Mouse (Mus musculus): ENCODE measurements around the gene Isg20l2. TPM values are rescaled to one million over a fixed set of nuclear protein-coding genes. Genes with fewer than 3 reads are reported as not detected.

Isg20l2 gene
- total and polyA plus RNA-seq, 3 experiments: 15.8 to 67.3 (median 54.1) TPM

DNA sequence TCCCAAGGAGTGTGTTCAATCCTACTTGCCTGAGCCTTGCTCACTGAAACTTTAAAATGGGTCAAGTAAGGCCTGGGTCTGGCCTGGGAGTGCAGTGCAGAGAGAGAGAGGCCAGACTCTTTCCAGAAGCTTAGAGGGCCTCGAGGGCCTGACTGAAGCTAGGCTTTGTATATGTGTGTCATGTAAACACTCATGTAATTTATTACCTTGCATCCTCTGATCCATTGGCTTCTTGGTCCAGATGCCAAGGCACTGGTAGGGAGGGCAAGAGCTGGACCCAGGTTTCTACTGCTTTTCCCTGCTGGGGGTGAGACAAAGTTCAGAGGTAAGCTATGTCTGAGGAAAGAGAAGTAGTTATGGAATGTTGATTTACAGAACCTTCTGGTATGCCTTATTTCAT lies 22.2 kb upstream of the Isg20l2 start:
- no peak for DNase-seq (ENCODE audit: low spot score)
- ATAC-seq (ENCODE audit: extremely low read depth, insufficient number of reproducible peaks, low FRiP score, poor library complexity, severe bottlenecking): no peak
- peaks cover 68% of the 10 kb centered on the region for H3K4me1 ChIP-seq (ENCODE audit: insufficient read depth, low read depth, low read length)
- peaks cover 53% of the 10 kb centered on the region for H3K36me3 ChIP-seq (replicated peaks)
- H3K4me3 ChIP-seq (ENCODE audit: low read depth, low read length): peak overlapping the region; percentile 99
- H3K27me3 ChIP-seq (ENCODE audit: insufficient read depth, low read length): no peaks in the 10 kb centered on the region
- no peaks in the 10 kb centered on the region for H3K9me3 ChIP-seq (replicated peaks)
- no peak for TF ChIP-seq GATA1 (IDR thresholded peaks at IDR 0.05; ENCODE audit: borderline replicate concordance, low read length)
- TF ChIP-seq GATA2 (IDR thresholded peaks at IDR 0.05; ENCODE audit: borderline replicate concordance, low read depth, low read length): no peak
- TF ChIP-seq POLR2AphosphoS5 (IDR thresholded peaks at IDR 0.05; ENCODE audit: insufficient replicate concordance, low read depth, low read length): no peak
- TF ChIP-seq CTCF (IDR thresholded peaks at IDR 0.05; ENCODE audit: low read depth, low read length): no peak
- TF ChIP-seq TAL1 (conservative IDR thresholded peaks at IDR 0.05; ENCODE audit: low read depth, low read length): no peak

DNA sequence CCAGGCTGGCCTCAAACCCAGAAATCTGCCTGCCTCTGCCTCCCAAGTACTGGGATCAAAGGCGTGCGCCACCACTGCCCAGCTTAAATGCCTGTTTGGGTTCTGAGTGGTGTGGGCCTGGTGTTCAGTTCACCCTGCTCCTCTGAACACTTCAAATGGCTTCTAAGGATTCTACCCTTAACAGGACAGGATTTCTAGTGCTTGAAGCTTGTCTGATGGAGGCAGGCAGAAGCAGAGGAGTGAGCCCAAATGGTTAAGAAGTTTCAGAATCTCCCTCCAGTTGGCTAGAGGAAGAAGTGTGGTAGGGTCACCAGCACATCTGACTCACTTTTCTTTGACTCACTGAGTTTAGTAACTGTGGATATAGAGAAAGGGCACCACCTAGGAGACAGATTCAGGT lies 20.7 kb upstream of the Isg20l2 start:
- ATAC-seq (ENCODE audit: extremely low read depth, insufficient number of reproducible peaks, low FRiP score, poor library complexity, severe bottlenecking): no peak
- Histone ChIP-seq H3K9me3 (replicated peaks) (no peaks in the 10 kb centered on the region), H3K36me3 (replicated peaks) (peaks cover 68% of the 10 kb centered on the region), H3K4me3 (ENCODE audit: low read depth, low read length) (peak overlapping the region; percentile 99), H3K4me1 (ENCODE audit: insufficient read depth, low read depth, low read length) (peaks cover 75% of the 10 kb centered on the region), H3K27me3 (ENCODE audit: insufficient read depth, low read length) (no peaks in the 10 kb centered on the region)
- TF ChIP-seq GATA1 (IDR thresholded peaks at IDR 0.05; ENCODE audit: borderline replicate concordance, low read length) (no peak), GATA2 (IDR thresholded peaks at IDR 0.05; ENCODE audit: borderline replicate concordance, low read depth, low read length) (no peak), TAL1 (conservative IDR thresholded peaks at IDR 0.05; ENCODE audit: low read depth, low read length) (no peak), CTCF (IDR thresholded peaks at IDR 0.05; ENCODE audit: low read depth, low read length) (no peak), POLR2AphosphoS5 (IDR thresholded peaks at IDR 0.05; ENCODE audit: insufficient replicate concordance, low read depth, low read length) (no peak)
- no peak for DNase-seq (ENCODE audit: low spot score)

DNA sequence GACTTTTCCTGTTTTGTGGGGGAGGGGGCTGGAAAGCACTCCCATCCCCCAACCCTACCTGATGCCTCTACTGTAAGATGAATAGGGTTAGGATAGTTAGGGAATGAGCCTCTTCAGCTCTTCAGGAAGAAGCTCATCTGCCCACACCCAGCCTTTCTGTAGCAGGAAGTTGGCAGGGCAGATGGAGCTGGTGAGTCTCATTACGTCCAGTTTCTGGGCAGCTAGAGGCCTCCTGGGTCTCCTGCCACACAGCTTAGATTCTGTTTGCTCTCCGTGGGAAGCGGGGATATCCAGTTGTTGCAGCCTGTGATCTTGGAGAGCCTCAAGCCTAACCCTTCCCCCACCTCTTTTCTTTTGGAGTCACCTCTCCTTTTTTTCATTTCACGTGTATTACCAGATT lies 20.2 kb upstream of the Isg20l2 start:
- peaks cover 77% of the 10 kb centered on the region for H3K4me1 ChIP-seq (ENCODE audit: insufficient read depth, low read depth, low read length)
- DNase-seq (ENCODE audit: low spot score) (no peak), ATAC-seq (ENCODE audit: extremely low read depth, insufficient number of reproducible peaks, low FRiP score, poor library complexity, severe bottlenecking) (no peak)
- peaks cover 73% of the 10 kb centered on the region for H3K36me3 ChIP-seq (replicated peaks)
- no peak for TF ChIP-seq GATA1 (IDR thresholded peaks at IDR 0.05; ENCODE audit: borderline replicate concordance, low read length)
- no peaks in the 10 kb centered on the region for H3K9me3 ChIP-seq (replicated peaks)
- H3K4me3 ChIP-seq (ENCODE audit: low read depth, low read length): peak overlapping the region; percentile 99
- no peaks in the 10 kb centered on the region for H3K27me3 ChIP-seq (ENCODE audit: insufficient read depth, low read length)

DNA sequence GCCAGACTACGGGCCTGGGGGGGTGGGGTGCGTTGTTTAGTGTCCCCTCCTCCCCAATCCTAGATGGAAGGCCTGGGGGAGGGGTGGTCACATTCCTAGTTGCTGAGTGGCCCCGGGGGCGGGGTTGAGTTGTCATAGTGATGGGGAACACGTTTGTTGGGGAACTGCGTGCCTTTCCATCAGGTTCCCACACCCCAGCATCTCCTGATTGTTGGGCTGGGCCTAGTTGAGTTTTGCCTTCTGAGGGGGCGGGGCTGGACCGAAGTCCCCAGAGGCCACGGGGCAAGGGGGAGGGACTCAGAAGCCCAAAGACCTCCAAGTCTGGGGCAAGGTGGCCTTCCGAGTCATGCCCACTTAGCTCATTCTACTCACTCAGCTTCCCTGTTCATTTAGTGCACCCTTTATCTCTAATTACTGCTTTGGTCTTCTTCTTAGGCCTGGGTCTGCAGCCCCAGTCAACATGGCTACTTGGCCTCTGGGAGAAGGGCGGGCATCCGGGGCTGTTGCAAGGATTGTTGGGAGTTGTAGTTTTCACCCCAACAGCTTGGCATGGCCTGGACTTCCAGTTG lies 19.5 kb upstream of the Isg20l2 start:
- DNase-seq (ENCODE audit: low spot score) (peak; percentile 45), ATAC-seq (ENCODE audit: extremely low read depth, insufficient number of reproducible peaks, low FRiP score, poor library complexity, severe bottlenecking) (no peak)
- H3K9me3 ChIP-seq (replicated peaks): no peaks in the 10 kb centered on the region
- no peaks in the 10 kb centered on the region for H3K27me3 ChIP-seq (ENCODE audit: insufficient read depth, low read length)
- H3K4me1 ChIP-seq (ENCODE audit: insufficient read depth, low read depth, low read length): peaks cover 78% of the 10 kb centered on the region
- H3K36me3 ChIP-seq (replicated peaks): peaks cover 81% of the 10 kb centered on the region
- no peak for TF ChIP-seq GATA1 (IDR thresholded peaks at IDR 0.05; ENCODE audit: borderline replicate concordance, low read length)
- TF ChIP-seq TAL1 (conservative IDR thresholded peaks at IDR 0.05; ENCODE audit: low read depth, low read length): no peak
- TF ChIP-seq POLR2AphosphoS5 (IDR thresholded peaks at IDR 0.05; ENCODE audit: insufficient replicate concordance, low read depth, low read length): no peak
- TF ChIP-seq GATA2 (IDR thresholded peaks at IDR 0.05; ENCODE audit: borderline replicate concordance, low read depth, low read length): no peak
- no peak for TF ChIP-seq CTCF (IDR thresholded peaks at IDR 0.05; ENCODE audit: low read depth, low read length)
- peak overlapping the region; percentile 99; the same call in 1 of the 2 replicates for H3K4me3 ChIP-seq (ENCODE audit: low read depth, low read length)

DNA sequence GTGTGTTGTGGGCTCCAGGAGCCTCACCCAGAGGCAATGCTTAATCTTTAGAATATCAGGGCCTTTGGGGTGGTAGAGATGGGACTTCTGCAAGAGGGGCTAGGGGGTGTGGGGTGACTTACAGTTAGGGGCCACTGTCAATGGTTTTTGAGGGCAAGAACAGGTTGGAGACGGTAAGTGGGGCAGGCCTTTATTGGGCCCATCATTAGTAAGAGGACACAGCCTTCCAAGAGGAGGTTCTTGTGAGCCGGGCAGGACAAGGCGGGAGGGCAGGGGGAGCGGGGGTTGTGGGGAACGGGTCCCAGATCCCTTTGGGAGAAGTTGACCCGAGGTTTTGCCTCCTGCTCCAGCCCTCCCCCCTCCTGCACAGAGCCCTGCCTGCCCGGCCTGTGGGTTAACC lies 16.6 kb upstream of the Isg20l2 start:
- Histone ChIP-seq H3K4me3 (ENCODE audit: low read depth, low read length) (peak overlapping the region; percentile 36; the same call in 1 of the 2 replicates), H3K36me3 (replicated peaks) (peaks cover 96% of the 10 kb centered on the region), H3K4me1 (ENCODE audit: insufficient read depth, low read depth, low read length) (peaks cover 82% of the 10 kb centered on the region), H3K27me3 (ENCODE audit: insufficient read depth, low read length) (no peaks in the 10 kb centered on the region), H3K9me3 (replicated peaks) (no peaks in the 10 kb centered on the region)
- DNase-seq (ENCODE audit: low spot score): no peak
- TF ChIP-seq TAL1 (conservative IDR thresholded peaks at IDR 0.05; ENCODE audit: low read depth, low read length) (no peak), POLR2AphosphoS5 (IDR thresholded peaks at IDR 0.05; ENCODE audit: insufficient replicate concordance, low read depth, low read length) (no peak), GATA1 (IDR thresholded peaks at IDR 0.05; ENCODE audit: borderline replicate concordance, low read length) (no peak)
- no peak for ATAC-seq (ENCODE audit: extremely low read depth, insufficient number of reproducible peaks, low FRiP score, poor library complexity, severe bottlenecking)

DNA sequence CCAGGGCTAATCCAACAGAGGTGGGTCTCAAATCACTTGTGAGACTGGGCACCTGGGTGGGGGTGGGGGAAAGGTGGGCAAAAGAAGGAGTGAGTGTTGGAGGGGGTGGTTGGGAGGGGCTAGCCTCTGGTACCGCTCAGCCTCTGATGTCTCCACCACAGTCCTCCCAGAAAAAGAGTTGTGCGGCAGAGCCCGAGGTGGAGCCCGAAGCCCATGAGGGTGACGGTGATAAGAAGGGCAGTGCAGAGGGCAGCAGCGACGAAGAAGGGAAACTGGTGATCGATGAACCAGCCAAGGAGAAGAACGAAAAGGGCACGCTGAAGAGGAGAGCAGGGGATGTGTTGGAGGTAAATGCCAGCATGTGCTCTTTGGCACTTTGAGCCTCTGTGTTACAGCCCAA lies 16.2 kb upstream of the Isg20l2 start:
- ATAC-seq (ENCODE audit: extremely low read depth, insufficient number of reproducible peaks, low FRiP score, poor library complexity, severe bottlenecking) (no peak), DNase-seq (ENCODE audit: low spot score) (no peak)
- Histone ChIP-seq H3K4me1 (ENCODE audit: insufficient read depth, low read depth, low read length) (peaks cover 82% of the 10 kb centered on the region), H3K4me3 (ENCODE audit: low read depth, low read length) (peak overlapping the region; percentile 36; the same call in 1 of the 2 replicates), H3K9me3 (replicated peaks) (no peaks in the 10 kb centered on the region), H3K27me3 (ENCODE audit: insufficient read depth, low read length) (no peaks in the 10 kb centered on the region), H3K36me3 (replicated peaks) (peaks cover 96% of the 10 kb centered on the region)
- TF ChIP-seq CTCF (IDR thresholded peaks at IDR 0.05; ENCODE audit: low read depth, low read length) (no peak), GATA1 (IDR thresholded peaks at IDR 0.05; ENCODE audit: borderline replicate concordance, low read length) (no peak), TAL1 (conservative IDR thresholded peaks at IDR 0.05; ENCODE audit: low read depth, low read length) (no peak), POLR2AphosphoS5 (IDR thresholded peaks at IDR 0.05; ENCODE audit: insufficient replicate concordance, low read depth, low read length) (no peak), GATA2 (IDR thresholded peaks at IDR 0.05; ENCODE audit: borderline replicate concordance, low read depth, low read length) (no peak)

All from G1E (cell line).